In the genomic region with DNA sequence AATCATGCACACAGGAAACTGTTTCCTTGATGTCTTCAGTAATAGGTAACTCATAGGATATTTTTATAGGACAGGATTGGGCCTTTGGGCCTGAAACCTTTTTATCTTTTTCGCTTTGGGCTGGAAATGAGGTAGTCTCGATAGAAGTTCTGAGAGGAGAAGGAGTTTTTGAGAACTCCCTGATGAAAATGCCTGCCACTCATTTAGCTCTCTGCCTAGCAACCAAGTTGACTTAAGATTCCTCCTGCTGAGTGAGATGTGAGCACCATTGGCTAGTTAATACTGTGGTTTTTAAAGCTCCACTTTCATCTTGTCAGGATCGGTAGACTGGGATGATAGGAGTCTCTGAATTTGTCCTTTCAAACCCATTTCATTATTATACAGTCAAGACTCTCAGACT, we compare ENCODE assay signal across 20 mouse cellular contexts.
"Had no signal": no experiment of that assay in that cellular context is flagged by ENCODE, and none has a peak within 500 bp of the region (broad histone marks: within the 10 kb centered on the region; RNA-seq: fewer than 3 reads in every experiment).

No protein-coding gene starts in this region.

- H3K9me3 ChIP-seq: limb, embryonic 12.5 days; limb, embryonic 15.5 days; neural tube, embryonic 13.5 days had no signal

- ATAC-seq: liver, postnatal 0 days; lung, postnatal 0 days had no signal

- DNase-seq: kidney, adult 18-20 months; kidney, adult 9 months; kidney, postnatal 14 days; kidney, postnatal 4 days; left cerebral cortex, postnatal 4 days; liver, postnatal 0 days; lung, embryonic 14.5 days; retina, postnatal 1 day; right cerebral cortex, postnatal 25 days; thymus, adult 2 months; thymus, postnatal 14 days; thymus, postnatal 4 days had no signal

- H3K36me3 ChIP-seq: limb, embryonic 12.5 days; limb, embryonic 15.5 days; neural tube, embryonic 13.5 days had no signal

- H3K9ac ChIP-seq: limb, embryonic 12.5 days; limb, embryonic 15.5 days; liver, embryonic 14.5 days; liver, postnatal 0 days; lung, embryonic 14.5 days; neural tube, embryonic 13.5 days had no signal

- H3K4me2 ChIP-seq: limb, embryonic 12.5 days; limb, embryonic 15.5 days; liver, embryonic 11.5 days; lung, embryonic 14.5 days; neural tube, embryonic 13.5 days had no signal

- H3K4me3 ChIP-seq: limb, embryonic 12.5 days; limb, embryonic 15.5 days; myocyte; neural tube, embryonic 13.5 days had no signal

- H3K4me1 ChIP-seq: limb, embryonic 12.5 days; limb, embryonic 15.5 days had no signal

- H3K27ac ChIP-seq: limb, embryonic 12.5 days; limb, embryonic 15.5 days; liver, embryonic 14.5 days; macrophage; neural tube, embryonic 13.5 days had no signal

- H3K27me3 ChIP-seq: limb, embryonic 12.5 days; limb, embryonic 15.5 days; neural tube, embryonic 13.5 days had no signal
